7 mouse cellular contexts compared by ENCODE assay signal in the genomic region with DNA sequence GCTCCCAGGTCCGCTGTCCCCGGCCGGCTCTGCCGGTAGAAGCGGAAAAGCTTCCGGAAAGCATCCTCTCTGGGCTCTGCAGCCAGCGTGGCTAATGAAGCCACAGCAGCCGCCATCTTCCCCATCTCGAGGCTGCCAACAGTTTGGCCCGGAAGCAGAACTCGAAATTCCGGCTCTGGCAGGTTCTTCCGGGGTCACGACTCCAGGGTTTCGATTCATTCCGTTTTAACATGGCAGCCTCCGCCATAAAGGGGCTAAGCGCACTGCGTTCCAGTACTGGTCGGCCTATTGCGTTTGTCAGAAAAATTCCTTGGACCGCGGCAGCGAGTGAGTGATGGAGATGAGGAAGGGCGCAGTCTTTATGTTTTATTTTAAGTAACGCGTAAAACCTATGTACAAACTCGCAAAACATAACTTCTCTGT. TPM values are rescaled to one million over a fixed set of nuclear protein-coding genes. Genes with fewer than 3 reads are reported as not detected.
DNase-seq lines count a peak whose midpoint lies in the region; ATAC-seq lines count a peak whose summit lies in the region.

A gene (plus strand): TSS at position 197 of the 423 bp plus-strand sequence.
A gene (minus strand): TSS at position 318 of the 423 bp plus-strand sequence.

- 0 out of 2 replicates have a peak, but pooled peaks cover 8% of the 10 kb centered on the region for H3K4me1 ChIP-seq in intestine, embryonic 15.5 days (replicated peaks)
- peaks cover 23% of the 10 kb centered on the region for H3K4me1 ChIP-seq in midbrain, embryonic 10.5 days

- under 1% methylated on average over 28 of the region's 28 CpGs for WGBS in intestine, embryonic 15.5 days
- under 1% methylated on average over 28 of the region's 28 CpGs for WGBS in midbrain, embryonic 10.5 days

- intact Hi-C loops in gastrocnemius, postnatal 36 days (cut with DNase I) = no loop called here
- intact Hi-C loops in left cerebral cortex, postnatal 25 days (cut with DNase I) = loop anchor here (10.0 kb wide), 1 partner anchor 179 kb away; a partner anchor contains a TSS

- peak; percentile 92 for DNase-seq in adrenal gland, adult 2 months
- DNase-seq in embryo, embryonic 11.5 days (ENCODE audit: low read depth, low spot score) = peak; percentile 88
- peak; percentile 79 to 82 for DNase-seq in gastrocnemius, postnatal 36 days
- peak; percentile 92 to 96 for DNase-seq in left cerebral cortex, postnatal 25 days (ENCODE audit: low spot score in 2 of 2)
- DNase-seq in midbrain, embryonic 10.5 days (ENCODE audit: low spot score) = peak; percentile 90
- peak; percentile 89 for DNase-seq in right cerebral cortex, postnatal 4 days

- H3K4me3 ChIP-seq in intestine, embryonic 15.5 days (replicated peaks) = peak within 1 kb of the TSS; percentile 80
- H3K4me3 ChIP-seq in midbrain, embryonic 10.5 days = peak within 1 kb of the TSS; percentile 98

- H3K36me3 ChIP-seq in intestine, embryonic 15.5 days = peaks cover 21% of the 10 kb centered on the region
- H3K36me3 ChIP-seq in midbrain, embryonic 10.5 days = peaks cover 59% of the 10 kb centered on the region

- peak within 1 kb of the TSS; percentile 82 for H3K27ac ChIP-seq in intestine, embryonic 15.5 days
- H3K27ac ChIP-seq in midbrain, embryonic 10.5 days (replicated peaks) = peak within 1 kb of the TSS; percentile 98

- ATAC-seq in intestine, embryonic 15.5 days = peak; percentile 95

- peak within 1 kb of the TSS; percentile 74 for H3K4me2 ChIP-seq in intestine, embryonic 15.5 days (replicated peaks)

- no peaks in the 10 kb centered on the region for H3K9me3 ChIP-seq in intestine, embryonic 15.5 days
- H3K9me3 ChIP-seq in midbrain, embryonic 10.5 days (replicated peaks) = no peaks in the 10 kb centered on the region

- no peaks in the 10 kb centered on the region for H3K27me3 ChIP-seq in intestine, embryonic 15.5 days (replicated peaks)
- H3K27me3 ChIP-seq in midbrain, embryonic 10.5 days (ENCODE audit: low read depth, poor library complexity, severe bottlenecking) = no peaks in the 10 kb centered on the region

- H3K9ac ChIP-seq in intestine, embryonic 15.5 days = peak within 1 kb of the TSS; percentile 87

RNA-seq across cellular contexts. Expression of the first gene that starts in this region (rescaled TPM):
- 100 to 1,000 TPM; 182 to 188 TPM for total RNA-seq in adrenal gland, adult 2 months (2021)
- polyA plus RNA-seq in adrenal gland, adult 2 months (2012; rRNA removed) = 5.1 TPM in 2 replicates
- 100 to 1,000 TPM; 139 to 146 TPM for total RNA-seq in gastrocnemius, postnatal 36 days (2021)
- 290 and 308 TPM in 2 replicates for polyA plus RNA-seq in intestine, embryonic 15.5 days (2015; fragmentation: Nextera tagmentation; extraction: Ambion mirVana)
- total RNA-seq in left cerebral cortex, postnatal 25 days (2021) = 10 to 100 TPM; 89.2 to 93.5 TPM
- 283 and 318 TPM in 2 replicates for polyA plus RNA-seq in midbrain, embryonic 10.5 days (2016; fragmentation: Nextera tagmentation; extraction: Ambion mirVana)

RNA-seq across cellular contexts. Expression of the second gene that starts in this region (rescaled TPM):
- 10 to 100 TPM; 15.3 to 28.5 TPM for total RNA-seq in adrenal gland, adult 2 months (2021)
- 11.3 and 13.3 TPM in 2 replicates for polyA plus RNA-seq in adrenal gland, adult 2 months (2012; rRNA removed)
- 1 to 10 TPM; 3.5 to 6.7 TPM for total RNA-seq in gastrocnemius, postnatal 36 days (2021)
- 48.3 and 50.6 TPM in 2 replicates for polyA plus RNA-seq in intestine, embryonic 15.5 days (2015; fragmentation: Nextera tagmentation; extraction: Ambion mirVana)
- 10 to 100 TPM; 16.5 to 16.8 TPM for total RNA-seq in left cerebral cortex, postnatal 25 days (2021)
- polyA plus RNA-seq in midbrain, embryonic 10.5 days (2016; fragmentation: Nextera tagmentation; extraction: Ambion mirVana) = 59.6 and 64.2 TPM in 2 replicates

Comparison
In these comparisons a context has a peak if more than half of its experiments do, and no peak if none do; other contexts are left out.
1. Peak in every context shown above with its lines: DNase-seq, ATAC-seq, H3K4me3 ChIP-seq and H3K27ac ChIP-seq.
2. RNA of the first gene that starts in this region (polyA plus RNA-seq): 283 to 318 TPM in midbrain, embryonic 10.5 days and 290 to 308 TPM in intestine, embryonic 15.5 days; 5.1 TPM in adrenal gland, adult 2 months; every median in the first group is over 10 times any median in the second.